Mouse (Mus musculus) stomach, embryonic 14.5 days (tissue): ENCODE measurements around the gene Pcolce. TPM values are rescaled to one million over a fixed set of nuclear protein-coding genes. Genes with fewer than 3 reads are reported as not detected.

Experiments used
- ATAC-seq: fragments of 200-750 bp; cut with Nextera tagmentation; 2 replicates; pipeline ENCODE4 v1.8.0; 2017; ENCODE audit warnings: low read depth, moderate TSS enrichment; ENCODE audit not compliant: insufficient number of reproducible peaks, insufficient read depth, low FRiP score
- H3K27ac ChIP-seq: fragments of 300-500 bp; sonication (generic); 2 replicates; pipeline ENCODE4 v1.5.1; 2014; ENCODE audit warnings: mild to moderate bottlenecking, low read length, moderate library complexity, mixed read lengths
- H3K27me3 ChIP-seq: fragments of 300-500 bp; sonication (generic); 2 replicates; pipeline ENCODE4 v1.6.1; 2014; ENCODE audit warnings: low read length, control low read depth, mixed read lengths; ENCODE audit not compliant: control insufficient read depth, insufficient read depth
- H3K36me3 ChIP-seq: fragments of 300-500 bp; sonication (generic); 2 replicates; pipeline ENCODE4 v1.6.1; 2014; ENCODE audit warnings: mild to moderate bottlenecking, control low read depth, low read length, moderate library complexity, mixed read lengths; ENCODE audit not compliant: control insufficient read depth, insufficient read depth
- H3K4me1 ChIP-seq: fragments of 300-500 bp; sonication (generic); 2 replicates; pipeline ENCODE4 v1.6.1; 2014; ENCODE audit warnings: low read length, control low read depth, mixed read lengths; ENCODE audit not compliant: control insufficient read depth, insufficient read depth
- H3K4me2 ChIP-seq: fragments of 300-500 bp; sonication (generic); replicated peaks from 2 replicates; pipeline ENCODE4 v1.6.1; 2014; ENCODE audit warnings: low read depth, low read length, control low read depth
- H3K4me3 ChIP-seq: fragments of 300-500 bp; sonication (generic); 2 replicates; pipeline ENCODE4 v1.5.1; 2014; ENCODE audit warnings: low read depth, low read length, control low read depth
- H3K9ac ChIP-seq: fragments of 300-500 bp; sonication (generic); replicated peaks from 2 replicates; pipeline ENCODE4 v1.6.1; 2014; ENCODE audit warnings: low read depth, mild to moderate bottlenecking, control low read depth, low read length, moderate library complexity, mixed read lengths
- H3K9me3 ChIP-seq: fragments of 300-500 bp; sonication (generic); 2 replicates; pipeline ENCODE4 v1.6.1; 2016; ENCODE audit warnings: low read depth, low read length, control low read depth; ENCODE audit not compliant: control insufficient read depth
- WGBS: fragments of 180-500 bp; shearing (Covaris S2); extraction: QIAGEN DNeasy Blood & Tissue Kit; methylation state at CpG from one replicate; pipeline ENCODE4 v1.1.7; 2014; 5-methylcytosine and 5-hydroxymethylcytosine counted together
- polyA plus RNA-seq: library from polyadenylated mRNA; unstranded; fragments of >200 nt; fragmentation: Nextera tagmentation; extraction: Ambion mirVana; gene quantifications from 2 replicates; pipeline ENCODE4 v1.2.1, GENCODE M21; 2014

Gene Pcolce
- polyA plus RNA-seq, 1 experiment from 2014 or later = 143 TPM

GRCm38 (mm10) chr5:137574470-137574901 is 39.1 kb downstream of the Pcolce start:
- Histone ChIP-seq H3K4me2 (peak overlapping the region; percentile 46), H3K4me1 (no peaks in the 10 kb centered on the region), H3K9ac (no peak overlapping the region), H3K9me3 (no peaks in the 10 kb centered on the region), H3K27ac (no peak overlapping the region), H3K27me3 (no peaks in the 10 kb centered on the region), H3K36me3 (no peaks in the 10 kb centered on the region), H3K4me3 (peak overlapping the region; percentile 20; the same call in 1 of the 2 replicates)
- WGBS = 9% methylated on average over 27 of the region's 27 CpGs
- no peak for ATAC-seq

DNA sequence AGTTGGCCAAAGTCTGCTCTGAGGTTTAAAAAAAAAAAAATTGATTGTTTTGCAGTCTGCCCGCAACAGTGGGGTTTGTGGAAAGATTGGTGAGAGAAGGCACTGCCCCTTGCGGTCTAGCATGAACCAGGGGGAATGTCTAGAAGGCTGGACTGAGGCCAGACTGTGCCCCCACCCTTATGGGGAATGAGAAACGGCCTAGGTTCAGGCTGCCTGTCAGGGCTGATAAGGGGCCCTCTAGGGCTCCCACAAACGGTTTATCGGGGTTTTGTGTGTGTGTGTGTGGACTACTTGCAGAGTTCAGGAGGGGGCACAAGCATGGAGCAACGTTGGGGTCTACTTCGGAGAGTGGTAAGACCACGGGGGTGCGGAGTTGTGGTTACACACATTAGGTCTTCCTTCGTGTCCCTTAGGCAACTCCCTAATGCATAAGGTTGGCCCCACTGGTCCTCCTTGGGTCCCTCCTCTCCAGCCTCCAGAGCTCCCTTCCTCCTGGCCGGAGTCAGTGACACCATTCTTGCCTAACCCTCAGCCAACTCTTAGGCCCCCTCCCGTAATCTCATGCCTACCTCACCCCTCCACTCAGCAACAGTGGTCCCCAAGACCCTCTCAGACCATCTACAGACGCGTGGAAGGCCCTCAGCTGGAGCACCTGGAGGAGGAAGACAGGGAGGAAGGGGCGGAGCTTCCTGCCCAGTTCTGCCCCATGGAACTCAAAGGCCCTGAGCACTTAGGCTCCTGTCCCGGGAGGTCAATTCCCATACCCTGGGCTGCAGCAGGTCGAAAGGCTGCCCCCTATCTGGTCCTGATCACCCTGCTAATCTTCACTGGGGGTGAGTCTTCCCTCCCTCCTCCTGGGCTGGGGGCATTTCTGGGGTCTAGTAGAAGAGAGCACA is 42.6 kb downstream of the Pcolce start:
- Histone ChIP-seq H3K4me2 (no peak overlapping the region), H3K27me3 (no peaks in the 10 kb centered on the region), H3K9me3 (no peaks in the 10 kb centered on the region), H3K9ac (no peak overlapping the region), H3K27ac (no peak overlapping the region), H3K36me3 (no peaks in the 10 kb centered on the region), H3K4me3 (no peak overlapping the region), H3K4me1 (no peaks in the 10 kb centered on the region)
- ATAC-seq = peak; percentile 56; the same call in 1 of the 2 replicates
- WGBS = 78% methylated on average over 17 of the region's 17 CpGs

GRCm38 (mm10) chr5:137570181-137570580 is 43.4 kb downstream of the Pcolce start:
- WGBS = 46% methylated on average over 7 of the region's 7 CpGs

DNA sequence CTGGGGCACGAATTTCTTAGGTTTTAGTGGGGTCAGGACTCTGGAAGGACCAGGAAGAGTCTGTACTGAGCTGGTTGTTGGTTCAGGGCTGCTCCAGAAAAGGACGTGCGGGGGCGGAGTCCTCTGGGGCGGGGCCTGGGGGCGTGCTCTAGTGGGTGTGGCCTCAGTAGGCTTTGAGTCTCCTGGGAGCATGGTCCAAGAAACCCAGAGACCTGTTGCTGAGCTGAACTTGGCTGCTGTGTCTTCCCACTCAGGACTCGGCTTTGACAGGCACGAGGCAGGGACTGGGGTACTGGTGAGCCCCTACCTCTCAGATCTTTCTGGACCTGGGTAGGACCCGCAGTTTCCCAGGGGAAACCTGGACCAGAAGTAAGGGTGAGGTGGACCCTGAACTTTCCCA is 43.9 kb downstream of the Pcolce start, which contains the start of gene Tfr2:
TSS of gene Tfr2 (plus strand) at position 176 of the 400 bp plus-strand sequence.
- H3K9me3 ChIP-seq = no peaks in the 10 kb centered on the region
- H3K27ac ChIP-seq = no peak within 1 kb of the TSS
- no peaks in the 10 kb centered on the region for H3K4me1 ChIP-seq
- H3K36me3 ChIP-seq = no peaks in the 10 kb centered on the region
- no peak within 1 kb of the TSS for H3K4me2 ChIP-seq
- ATAC-seq = peak; percentile 59
- no peak within 1 kb of the TSS for H3K4me3 ChIP-seq
- H3K27me3 ChIP-seq = no peaks in the 10 kb centered on the region
- WGBS = 26% methylated on average over 9 of the region's 9 CpGs
- no peak within 1 kb of the TSS for H3K9ac ChIP-seq

More at GRCm38 (mm10) chr5:137570181-137570580, 43.4 kb downstream of the Pcolce start:
- no peaks in the 10 kb centered on the region for H3K36me3 ChIP-seq
- no peak overlapping the region for H3K4me2 ChIP-seq
- no peak overlapping the region for H3K27ac ChIP-seq
- no peaks in the 10 kb centered on the region for H3K4me1 ChIP-seq
- no peaks in the 10 kb centered on the region for H3K9me3 ChIP-seq
- H3K27me3 ChIP-seq = no peaks in the 10 kb centered on the region
- H3K9ac ChIP-seq = no peak overlapping the region
- no peak for ATAC-seq
- no peak overlapping the region for H3K4me3 ChIP-seq

DNA sequence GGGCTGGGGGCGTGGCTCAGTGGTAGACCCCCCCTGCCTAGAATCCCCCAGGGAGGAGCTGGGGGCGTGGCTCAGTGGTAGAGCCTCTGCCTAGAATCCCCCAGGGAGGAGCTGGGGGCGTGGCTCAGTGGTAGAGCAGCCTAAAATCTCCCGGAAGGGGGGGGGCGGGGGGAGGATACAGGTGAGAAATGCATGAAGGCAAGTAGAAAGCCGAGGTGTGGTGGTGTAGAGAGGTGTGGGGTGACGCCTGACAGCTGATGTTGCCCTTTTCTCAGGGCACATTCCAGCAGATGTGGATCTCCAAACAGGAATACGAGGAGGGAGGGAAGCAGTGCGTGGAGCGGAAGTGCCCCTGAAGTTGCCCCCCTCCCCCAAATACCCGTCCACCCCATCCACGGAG is 44.6 kb downstream of the Pcolce start:
- ATAC-seq = no peak
- WGBS = 68% methylated on average over 12 of the region's 12 CpGs
- Histone ChIP-seq H3K27me3 (no peaks in the 10 kb centered on the region), H3K9ac (no peak overlapping the region), H3K27ac (no peak overlapping the region), H3K4me3 (no peak overlapping the region), H3K4me1 (no peaks in the 10 kb centered on the region), H3K9me3 (no peaks in the 10 kb centered on the region), H3K4me2 (no peak overlapping the region), H3K36me3 (no peaks in the 10 kb centered on the region)

GRCm38 (mm10) chr5:137568223-137568798 is 45.3 kb downstream of the Pcolce start:
- Histone ChIP-seq H3K36me3 (no peaks in the 10 kb centered on the region), H3K9me3 (no peaks in the 10 kb centered on the region), H3K4me3 (no peak overlapping the region), H3K4me2 (no peak overlapping the region), H3K9ac (no peak overlapping the region), H3K4me1 (no peaks in the 10 kb centered on the region), H3K27ac (no peak overlapping the region), H3K27me3 (no peaks in the 10 kb centered on the region)
- no peak for ATAC-seq
- WGBS = 80% methylated on average over 8 of the region's 8 CpGs

DNA sequence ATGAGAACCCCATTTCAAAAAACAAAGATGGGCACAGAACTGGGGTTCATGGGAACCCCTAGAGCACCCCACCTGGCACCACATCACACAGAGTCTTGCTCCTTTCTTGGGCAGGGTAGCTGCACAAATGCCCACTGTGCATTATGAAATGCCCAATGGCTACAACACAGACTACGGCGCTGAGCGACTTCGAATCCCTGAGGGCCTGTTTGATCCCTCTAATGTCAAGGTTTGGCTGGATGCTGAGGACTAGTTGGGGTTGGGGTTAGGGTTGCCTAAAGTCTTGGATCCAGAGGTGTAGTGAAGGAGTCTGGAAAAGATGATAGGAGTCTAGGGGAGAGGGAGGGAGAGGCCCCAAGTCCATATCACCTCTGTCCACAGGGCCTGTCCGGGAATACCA is 47.2 kb downstream of the Pcolce start:
- H3K4me3 ChIP-seq = no peak overlapping the region
- H3K9me3 ChIP-seq = no peaks in the 10 kb centered on the region
- H3K27ac ChIP-seq = no peak overlapping the region
- H3K4me2 ChIP-seq = no peak overlapping the region
- H3K4me1 ChIP-seq = no peaks in the 10 kb centered on the region
- no peaks in the 10 kb centered on the region for H3K36me3 ChIP-seq
- no peaks in the 10 kb centered on the region for H3K27me3 ChIP-seq
- no peak for ATAC-seq
- no peak overlapping the region for H3K9ac ChIP-seq
- 90% methylated on average over 5 of the region's 5 CpGs for WGBS

- Histone ChIP-seq H3K9me3 (no peaks in the 10 kb centered on the region), H3K9ac (no peak overlapping the region), H3K4me1 (no peaks in the 10 kb centered on the region), H3K4me2 (no peak overlapping the region), H3K36me3 (no peaks in the 10 kb centered on the region), H3K27me3 (no peaks in the 10 kb centered on the region), H3K4me3 (no peak overlapping the region), H3K27ac (no peak overlapping the region)
- WGBS = 66% methylated on average over 6 of the region's 6 CpGs
- no peak for ATAC-seq
Measured at GRCm38 (mm10) chr5:137565744-137566143, 47.8 kb downstream of the Pcolce start.
